Mouse (Mus musculus) forelimb bud, embryonic 11.5 days (tissue): ENCODE measurements at regions not wholly inside any gene's neighbourhood (a gene's known extent, or its start where the extent isn't known, plus 50 kb on each side); places are given as distances from the start of the nearest gene placed in this dataset.
"Not testable (repeated sequence)": the region's sequence is repeated elsewhere in the genome, so short reads cannot be mapped to it uniquely, and the experiment has no call there.

Experiments used
- DNase-seq: peaks from one replicate; pipeline ENCODE4 v3.0.0-alpha.2; 2012; ENCODE audit warnings: low read depth, low spot score

DNA sequence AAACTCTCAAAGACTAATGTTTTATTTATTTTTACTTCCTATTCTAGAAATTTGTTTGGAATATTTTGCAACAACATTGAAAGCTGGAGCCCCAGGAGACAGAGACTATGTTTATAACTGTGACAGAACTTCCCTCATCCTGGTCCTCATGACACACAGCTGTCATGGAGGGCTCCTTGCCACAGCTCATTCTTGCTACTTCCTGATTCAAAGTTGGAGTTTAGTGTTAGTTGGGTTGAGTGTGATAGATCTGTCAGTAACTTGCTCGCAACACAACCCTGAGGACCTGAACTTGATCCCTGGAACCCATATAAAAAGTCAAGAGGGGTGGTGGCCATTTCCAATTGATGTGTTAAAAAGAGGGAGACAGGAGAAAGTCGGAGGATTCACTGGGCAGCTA is 328.3 kb upstream of the Nox3 start:
- no peak for DNase-seq

- DNase-seq = no peak
Measured at GRCm38 (mm10) chr17:4029202-4029601, 333.1 kb upstream of the Nox3 start.

DNA sequence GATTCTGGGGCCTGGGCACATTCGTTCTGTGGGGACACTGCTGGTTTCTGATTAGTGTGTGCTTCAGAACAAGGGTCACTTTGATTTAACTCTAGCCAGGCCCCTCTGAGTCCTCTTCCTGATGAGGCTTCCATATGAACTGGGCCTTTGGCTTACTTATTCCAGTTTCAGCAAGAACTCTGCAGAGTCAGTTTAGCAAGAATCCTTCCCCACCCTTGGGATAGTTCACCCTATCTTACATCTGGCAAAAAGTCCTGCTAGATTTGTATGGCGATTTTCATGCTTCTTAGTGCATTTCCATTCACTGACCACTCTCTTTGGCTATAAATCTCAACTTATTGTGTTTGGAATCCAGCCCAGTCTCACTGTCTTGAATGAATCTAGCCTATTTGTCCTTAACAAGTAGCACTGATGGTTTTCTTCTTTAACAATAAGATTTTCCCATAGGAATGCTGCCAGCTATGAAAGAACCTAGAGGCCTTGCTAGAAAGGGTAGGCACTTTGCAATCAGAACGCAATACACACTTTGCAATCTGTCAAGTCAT is 338.8 kb upstream of the Nox3 start:
- no peak for DNase-seq

GRCm38 (mm10) chr17:4040104-4040664 is 344.1 kb upstream of the Nox3 start:
- DNase-seq = no peak

- not testable (repeated sequence) for DNase-seq
Measured at GRCm38 (mm10) chr17:4060186-4060585, 364.1 kb upstream of the Nox3 start.

DNA sequence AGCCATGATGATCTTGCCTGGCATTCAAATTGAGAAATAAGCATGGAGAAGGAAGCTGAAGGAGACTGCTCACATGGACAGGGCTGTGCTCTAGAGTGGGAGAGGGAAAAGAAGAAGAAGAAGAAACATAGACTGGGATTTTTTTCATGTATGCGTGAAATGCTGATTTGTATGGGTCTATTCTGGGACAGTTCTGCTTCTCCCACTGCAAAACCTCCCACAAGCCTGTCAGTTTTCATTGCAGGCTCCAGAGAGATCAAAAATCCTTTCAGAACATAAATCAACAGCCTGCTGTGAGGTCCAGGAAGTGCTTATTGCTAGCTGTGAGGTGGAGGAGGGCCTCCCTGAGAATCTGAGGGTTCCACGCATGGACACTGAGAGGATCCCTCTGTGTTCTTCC is 377.3 kb upstream of the Nox3 start:
- DNase-seq = no peak

- no peak for DNase-seq
Measured at GRCm38 (mm10) chr17:4080564-4080963, 384.5 kb upstream of the Nox3 start.

DNA sequence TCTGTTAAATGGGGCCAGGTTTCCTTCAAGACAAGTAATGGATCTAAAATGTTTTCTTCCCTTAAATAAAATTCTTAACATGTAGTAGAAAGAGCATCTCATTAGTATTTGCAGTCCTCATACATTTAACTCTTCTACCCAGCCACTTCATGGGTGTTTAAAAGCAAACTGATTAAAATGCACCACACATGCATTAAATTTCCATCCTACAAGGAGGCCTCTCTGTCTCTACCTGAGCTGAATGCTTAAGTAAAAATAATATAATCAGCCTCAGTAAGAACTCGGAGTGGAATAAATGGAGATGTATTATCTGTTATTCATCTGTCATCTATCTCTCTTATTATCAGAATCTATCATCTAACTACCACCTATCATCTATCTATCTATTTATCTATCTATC is 398.6 kb upstream of the Nox3 start:
- DNase-seq = no peak

GRCm38 (mm10) chr17:4103321-4103720 is 407.3 kb upstream of the Nox3 start:
- no peak for DNase-seq

DNA sequence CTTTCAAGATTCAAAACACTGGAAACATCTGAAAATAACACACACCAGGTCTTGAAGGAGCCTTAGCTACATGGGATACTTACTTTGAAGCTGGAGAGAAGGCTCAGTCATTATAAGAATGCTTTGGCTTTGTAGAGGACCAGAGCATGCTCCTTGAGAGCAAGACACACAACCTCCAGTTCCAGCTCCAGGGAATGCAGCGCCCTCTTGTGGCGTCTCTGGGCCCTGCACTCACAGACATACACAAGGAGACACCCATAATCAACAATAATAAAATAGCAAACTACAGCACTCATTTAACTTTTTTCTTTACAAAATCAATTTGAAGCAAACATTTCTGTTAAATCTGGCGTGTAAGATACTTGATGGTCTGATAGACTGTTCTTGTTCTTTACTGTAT is 413.2 kb upstream of the Nox3 start:
- peak; percentile 6 for DNase-seq

DNA sequence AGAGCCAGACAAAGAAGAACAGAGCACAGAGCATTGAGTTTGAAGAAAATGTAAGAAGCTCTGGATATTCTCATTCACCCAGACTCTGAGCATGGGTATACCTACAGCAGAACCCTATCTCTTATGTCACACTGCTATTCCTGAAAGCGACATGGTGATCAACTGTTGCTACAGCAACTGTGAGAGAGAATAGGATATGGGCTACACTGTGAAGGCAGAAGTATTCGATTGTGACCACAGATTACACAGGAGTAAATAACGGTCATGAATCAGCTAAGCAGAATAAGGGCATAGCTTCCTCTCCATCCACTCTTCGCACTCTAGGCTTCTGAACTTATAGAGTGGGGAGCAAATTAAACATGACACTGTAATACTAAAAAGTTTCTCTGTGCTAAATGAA is 417.0 kb upstream of the Nox3 start:
- no peak for DNase-seq

- DNase-seq = no peak
Measured at GRCm38 (mm10) chr17:4116476-4116875, 420.4 kb upstream of the Nox3 start.

- DNase-seq = no peak
Measured at GRCm38 (mm10) chr17:4133678-4134077, 437.6 kb upstream of the Nox3 start.

DNA sequence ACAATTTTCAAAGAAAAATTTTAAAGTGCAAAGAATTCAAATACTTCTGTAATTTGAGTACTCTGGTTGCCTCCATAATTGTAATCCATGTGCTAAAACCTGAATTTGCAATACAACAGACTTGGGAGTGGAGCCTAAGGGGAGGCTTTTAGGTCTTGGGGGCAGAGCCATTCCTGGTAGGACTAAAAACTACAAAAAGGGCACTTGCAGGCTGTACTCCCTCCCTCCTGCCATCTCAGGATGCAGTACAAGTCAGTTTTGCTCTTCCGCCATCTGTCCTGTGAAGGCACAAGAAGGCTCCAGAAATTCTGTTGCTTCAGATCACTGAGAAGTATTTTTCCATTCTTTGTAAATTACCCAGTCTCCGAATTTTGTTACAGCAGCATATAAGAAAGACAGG is 467.4 kb upstream of the Nox3 start:
- DNase-seq = no peak

DNA sequence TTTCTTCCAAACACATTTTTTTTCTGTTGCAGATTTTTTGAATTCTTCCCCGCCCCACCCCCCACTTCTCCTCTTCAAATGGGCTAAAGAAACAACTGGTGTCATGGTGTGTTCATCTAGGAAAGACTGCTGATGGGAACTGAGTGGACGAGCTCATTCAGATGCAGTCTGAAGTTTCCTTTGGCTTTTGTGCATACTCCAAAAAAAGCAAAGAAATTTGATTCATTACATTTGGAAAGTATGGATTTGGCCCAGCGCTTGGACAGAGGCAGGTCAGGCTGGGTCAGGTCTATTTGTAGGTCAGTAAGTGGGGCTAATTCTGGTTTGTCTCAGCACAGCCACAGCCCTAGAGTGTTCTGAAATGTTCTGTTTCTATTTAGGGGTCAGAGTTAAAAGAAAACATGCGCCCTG is 477.9 kb upstream of the Nox3 start:
- DNase-seq = peak; percentile 16

DNA sequence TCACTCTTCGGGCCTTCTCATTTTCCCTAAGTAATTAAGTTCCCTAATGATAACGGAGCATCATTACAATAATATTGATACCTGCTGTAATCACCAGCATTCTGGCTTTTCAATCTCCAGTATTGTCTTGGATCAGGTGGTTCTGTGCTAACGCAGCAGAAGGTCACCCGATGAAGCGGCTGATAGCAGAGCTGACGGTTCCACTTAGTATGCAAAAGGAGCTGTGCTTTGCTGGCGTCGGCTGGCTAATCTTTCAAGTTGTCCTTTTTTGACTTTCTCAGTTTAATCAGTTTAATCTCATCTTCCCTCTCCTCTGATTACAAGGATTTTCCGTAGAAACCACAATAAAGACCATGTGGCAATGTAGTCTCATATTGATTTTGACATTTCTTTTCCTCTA is 478.9 kb upstream of the Nox3 start:
- DNase-seq = no peak

DNA sequence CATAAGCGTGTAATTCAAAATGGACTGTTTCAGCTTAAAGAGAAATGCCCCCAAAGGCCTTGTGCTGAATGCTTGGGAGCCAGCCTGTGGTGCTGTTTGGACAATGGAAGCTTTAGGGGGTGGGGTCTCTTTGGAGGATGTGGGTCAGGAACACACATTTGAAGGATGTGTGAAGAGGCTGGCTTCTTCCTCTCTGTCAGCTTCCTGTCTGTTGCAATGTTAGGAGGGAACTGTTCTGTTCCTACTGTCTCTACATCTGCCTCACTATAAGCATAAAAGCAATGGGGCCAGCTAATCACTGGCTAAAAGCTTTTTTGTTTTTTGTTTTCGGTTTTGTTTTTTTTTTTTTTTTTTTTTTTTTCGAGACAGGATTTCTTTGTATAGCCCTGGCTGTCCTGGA is 480.5 kb upstream of the Nox3 start:
- no peak for DNase-seq

DNA sequence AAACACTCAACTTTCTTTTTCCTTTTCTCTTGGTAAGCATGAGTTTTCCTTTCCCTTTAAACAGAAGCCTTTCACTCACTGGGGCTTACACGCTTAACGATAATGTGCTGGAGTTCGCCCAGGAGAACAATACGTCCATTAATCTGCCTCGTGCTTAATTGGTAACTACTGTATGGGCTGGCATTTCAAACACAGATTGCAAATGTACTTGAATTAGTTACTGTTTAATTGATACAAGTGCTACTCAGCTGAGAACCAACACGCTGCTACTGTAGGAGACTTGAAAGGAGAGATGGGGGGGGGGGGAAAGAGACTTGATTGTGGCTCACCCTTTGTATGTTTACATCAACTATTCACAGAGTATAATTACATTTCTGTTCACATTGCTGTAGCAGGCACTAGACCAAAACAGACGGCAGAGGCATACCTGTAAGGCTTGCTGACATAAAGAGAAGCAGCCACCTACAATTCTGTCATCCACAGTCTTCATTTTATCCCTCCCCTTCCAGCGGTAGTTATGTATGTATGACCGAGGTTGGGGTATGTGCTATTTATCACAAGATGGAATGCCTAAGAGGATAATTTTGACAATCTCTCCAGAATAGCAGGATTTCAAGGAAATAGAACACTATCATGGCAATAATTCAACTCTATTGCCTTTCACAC is 481.6 kb upstream of the Nox3 start:
- peak; percentile 18 for DNase-seq

DNA sequence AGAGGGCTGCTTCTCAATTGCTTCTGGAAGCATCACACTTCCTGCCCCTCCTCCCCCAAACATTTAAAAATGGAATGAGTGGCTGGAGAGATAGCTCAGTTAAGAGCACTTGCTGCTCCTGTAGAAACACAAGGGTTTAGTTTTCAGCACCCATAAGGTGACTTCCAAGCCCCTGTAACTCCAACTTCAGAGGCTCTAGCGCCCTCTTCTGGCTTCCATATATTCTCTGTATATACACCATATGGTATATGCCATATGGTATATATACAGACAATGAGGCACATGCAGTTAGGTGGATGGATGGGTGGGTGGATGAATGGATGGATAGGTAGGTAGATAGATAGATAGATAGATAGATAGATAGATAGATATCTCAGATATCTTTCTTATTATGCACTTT is 483.2 kb upstream of the Nox3 start:
- no peak for DNase-seq

DNA sequence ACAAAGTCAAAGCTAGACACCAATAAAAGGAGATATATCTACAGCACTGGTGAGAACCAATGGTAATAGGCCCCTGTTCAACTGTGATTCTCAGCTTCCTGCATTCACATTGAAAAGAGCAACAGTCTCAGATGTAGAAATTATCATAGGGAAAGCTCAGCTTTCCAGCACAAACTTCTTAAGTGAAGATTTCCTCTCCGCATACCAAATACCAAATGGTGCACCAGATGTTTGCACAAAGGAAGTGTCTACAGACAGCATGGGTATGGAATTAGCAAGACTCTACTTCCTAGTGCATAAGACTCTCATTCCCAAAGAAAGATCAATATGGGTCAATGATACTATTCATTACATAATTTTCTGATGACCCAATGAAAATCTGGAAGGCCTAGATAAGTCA is 486.0 kb upstream of the Nox3 start:
- no peak for DNase-seq

DNA sequence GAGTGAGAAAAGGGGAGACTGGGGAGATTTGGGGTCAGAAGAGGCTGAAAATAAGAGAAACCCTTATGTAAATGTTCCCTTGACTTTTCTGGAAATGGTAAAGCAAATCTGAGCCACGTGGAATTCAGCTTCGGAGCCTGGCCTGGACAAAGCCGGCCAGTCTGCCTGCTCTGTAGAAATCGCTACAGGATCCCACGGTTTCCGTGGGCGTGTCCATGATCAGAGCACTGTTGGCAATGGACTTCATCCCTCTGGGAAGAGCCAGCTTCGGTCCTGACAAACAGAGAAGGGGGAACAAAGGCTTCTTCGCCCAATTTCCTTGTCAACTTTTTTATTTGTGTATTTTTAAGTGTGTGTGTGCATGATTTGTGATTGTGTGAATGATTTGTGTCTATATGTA is 490.7 kb upstream of the Nox3 start:
- no peak for DNase-seq

DNA sequence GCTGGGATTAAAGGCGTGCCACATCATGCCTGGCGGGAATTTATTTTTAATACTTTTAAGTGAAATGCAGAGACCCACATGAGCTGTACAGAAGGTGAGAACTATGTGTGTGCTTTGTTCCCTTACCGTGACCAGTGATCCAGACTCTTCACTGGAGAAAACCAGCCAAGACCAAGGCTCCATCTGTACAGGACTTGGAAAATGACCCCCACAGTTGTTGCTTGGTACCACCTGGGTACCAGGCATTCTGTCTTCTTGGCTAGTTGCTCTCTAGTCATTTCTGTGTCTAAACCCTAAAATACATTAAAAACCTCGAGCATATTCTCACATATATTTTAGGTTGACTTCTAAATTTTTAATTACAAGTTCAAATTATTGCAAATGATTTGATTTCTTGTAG is 491.5 kb upstream of the Nox3 start:
- no peak for DNase-seq

- no peak for DNase-seq
Measured at GRCm38 (mm10) chr17:4196793-4197448, 500.9 kb upstream of the Nox3 start.
